Mouse (Mus musculus) limb, embryonic 11.5 days (tissue): ENCODE data around the gene Vrk2. TPM values are rescaled to one million over a fixed set of nuclear protein-coding genes. Genes with fewer than 3 reads are reported as not detected.

Experiments
- ATAC-seq: fragments of 200-750 bp; cut with Nextera tagmentation; 2 replicates; pipeline ENCODE4 v1.8.0; 2017; ENCODE audit warnings: low read depth; ENCODE audit not compliant: insufficient number of reproducible peaks, low FRiP score, low TSS enrichment
- DNase-seq: peaks from one replicate; pipeline ENCODE4 v3.0.0-alpha.2; 2015; ENCODE audit warnings: low spot score
- H3K27ac ChIP-seq: fragments of 300-500 bp; sonication (generic); replicated peaks from 2 replicates; pipeline ENCODE4 v1.5.1; 2014; ENCODE audit warnings: low read depth, mild to moderate bottlenecking, low read length
- H3K27me3 ChIP-seq: fragments of 300-500 bp; sonication (generic); 2 replicates; pipeline ENCODE4 v1.6.1; 2014; ENCODE audit warnings: mild to moderate bottlenecking, low read length, mixed read lengths; ENCODE audit not compliant: control insufficient read depth, insufficient read depth
- H3K36me3 ChIP-seq: fragments of 300-500 bp; sonication (generic); 2 replicates; pipeline ENCODE4 v1.6.1; 2014; ENCODE audit warnings: mild to moderate bottlenecking, low read length, moderate library complexity, mixed read lengths; ENCODE audit not compliant: control insufficient read depth, insufficient read depth
- H3K4me1 ChIP-seq: fragments of 300-500 bp; sonication (generic); 2 replicates; pipeline ENCODE4 v1.6.1; 2014; ENCODE audit warnings: low read length, mixed read lengths; ENCODE audit not compliant: control insufficient read depth, insufficient read depth
- H3K4me2 ChIP-seq: fragments of 300-500 bp; sonication (generic); 2 replicates; pipeline ENCODE4 v1.6.1; 2014; ENCODE audit warnings: low read depth, mild to moderate bottlenecking, moderate library complexity; ENCODE audit not compliant: severe bottlenecking
- H3K4me3 ChIP-seq: fragments of 300-500 bp; sonication (generic); 2 replicates; pipeline ENCODE4 v1.5.1; 2014; ENCODE audit warnings: low read depth, low read length
- H3K9ac ChIP-seq: fragments of 300-500 bp; sonication (generic); 2 replicates; pipeline ENCODE4 v1.6.1; 2014; ENCODE audit warnings: mild to moderate bottlenecking, low read length
- H3K9me3 ChIP-seq: fragments of 300-500 bp; sonication (generic); 2 replicates; pipeline ENCODE4 v1.6.1; 2016; ENCODE audit warnings: low read length; ENCODE audit not compliant: control insufficient read depth
- WGBS: fragments of 180-500 bp; shearing (Covaris S2); extraction: QIAGEN DNeasy Blood & Tissue Kit; methylation state at CpG from one replicate; pipeline ENCODE4 v1.1.7; 2014; 5-methylcytosine and 5-hydroxymethylcytosine counted together
- polyA plus RNA-seq: library from polyadenylated mRNA; unstranded; fragments of >200 nt; fragmentation: Nextera tagmentation; extraction: Ambion mirVana; gene quantifications from 2 replicates; pipeline ENCODE4 v1.2.1, GENCODE M21; 2014

Vrk2 gene
- polyA plus RNA-seq: 22.6 and 24.8 TPM in 2 replicates

DNA sequence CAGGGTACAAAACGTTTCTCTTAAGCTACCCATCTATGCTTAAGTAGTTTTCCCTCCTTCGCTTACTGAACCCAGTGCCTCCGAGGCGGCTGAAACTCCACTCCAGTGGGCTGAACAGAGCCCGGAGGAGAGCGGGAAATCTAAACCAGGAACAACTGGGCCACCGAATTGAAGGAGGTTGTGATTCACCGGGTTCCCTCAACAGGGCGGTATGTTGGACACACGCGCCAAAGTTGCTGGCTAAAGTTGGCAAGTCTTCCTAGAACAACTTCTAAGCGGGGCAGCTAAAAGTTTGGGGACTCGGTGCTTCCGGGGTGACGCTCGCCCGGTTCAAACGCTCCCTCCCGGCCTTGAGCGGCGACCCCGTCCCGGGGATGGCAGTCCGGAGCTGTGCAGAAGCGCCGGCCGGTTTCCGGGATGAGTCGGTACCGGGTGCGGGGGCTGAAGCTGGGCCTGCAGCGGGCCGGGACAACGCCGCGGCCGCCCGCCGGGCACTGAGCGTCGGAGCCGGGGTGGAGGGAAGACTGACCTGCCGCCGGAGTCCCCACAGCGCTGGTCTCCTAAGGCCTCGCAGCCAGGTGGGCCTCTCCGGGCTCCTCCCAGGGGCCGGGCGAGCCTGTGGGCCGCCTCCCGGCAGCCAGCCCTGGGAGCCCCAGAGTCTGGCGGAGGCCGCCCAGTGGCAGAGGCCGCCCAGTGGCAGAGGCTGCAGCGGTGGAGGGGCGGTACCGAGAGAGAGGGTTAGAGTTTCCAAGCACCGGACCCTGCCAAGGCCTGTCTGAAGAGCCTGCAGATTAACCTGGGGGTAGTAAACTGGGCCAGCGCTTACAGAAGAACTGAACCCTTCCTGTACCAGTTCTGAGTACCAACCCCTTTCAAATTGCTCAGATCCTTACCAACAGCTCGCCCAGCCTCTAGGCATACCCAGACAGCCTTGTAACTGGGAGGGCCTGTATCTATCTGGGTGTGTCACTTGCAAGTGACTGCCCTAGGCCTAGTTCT is at the start of gene Vrk2, which contains the start of gene Gm6899:
Gene Vrk2, minus strand, starts transcription at position 939 of the 999 bp plus-strand sequence.
Gene Gm6899, plus strand, starts transcription at position 181 of the 999 bp plus-strand sequence.
- peak within 1 kb of the TSS; percentile 82 for H3K4me2 ChIP-seq
- no peaks in the 10 kb centered on the region for H3K9me3 ChIP-seq
- under 1% methylated on average over 57 of the region's 60 CpGs for WGBS
- peak within 1 kb of the TSS; percentile 74 for H3K4me3 ChIP-seq
- peaks cover 2% of the 10 kb centered on the region; the same call in 1 of the 2 replicates for H3K36me3 ChIP-seq
- DNase-seq (peak; percentile 88), ATAC-seq (peak; percentile 99)
- H3K9ac ChIP-seq: peak within 1 kb of the TSS; percentile 88
- peak within 1 kb of the TSS; percentile 70 for H3K27ac ChIP-seq
- peaks cover 8% of the 10 kb centered on the region; the same call in 1 of the 2 replicates for H3K4me1 ChIP-seq
- no peaks in the 10 kb centered on the region for H3K27me3 ChIP-seq

DNA sequence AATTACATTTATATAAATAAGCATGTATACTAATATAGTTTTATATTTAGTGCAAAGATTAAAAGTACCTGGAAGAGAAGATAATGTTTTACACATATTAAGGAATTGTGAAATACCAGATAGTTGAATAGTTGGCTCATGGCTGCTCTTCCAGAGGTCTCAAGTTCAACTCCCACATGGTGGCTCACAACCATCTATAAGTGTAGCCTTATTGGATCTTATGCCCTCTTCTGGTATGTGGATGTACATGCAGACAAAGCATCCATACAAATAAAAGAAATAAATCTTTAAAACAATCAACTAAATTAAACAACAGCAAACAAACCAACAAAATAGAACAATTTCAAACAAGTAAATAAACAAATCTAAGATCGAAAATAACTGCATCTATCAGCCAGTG is 48.3 kb upstream of the Vrk2 start:
- no peak overlapping the region for H3K4me3 ChIP-seq
- no peaks in the 10 kb centered on the region for H3K4me1 ChIP-seq
- ATAC-seq (no peak), DNase-seq (no peak)
- H3K4me2 ChIP-seq: no peak overlapping the region
- H3K9ac ChIP-seq: no peak overlapping the region
- WGBS: 88% methylated on average over 1 of the region's 1 CpGs
- H3K27ac ChIP-seq: no peak overlapping the region
- H3K27me3 ChIP-seq: no peaks in the 10 kb centered on the region
- H3K9me3 ChIP-seq: no peaks in the 10 kb centered on the region
- no peaks in the 10 kb centered on the region for H3K36me3 ChIP-seq

DNA sequence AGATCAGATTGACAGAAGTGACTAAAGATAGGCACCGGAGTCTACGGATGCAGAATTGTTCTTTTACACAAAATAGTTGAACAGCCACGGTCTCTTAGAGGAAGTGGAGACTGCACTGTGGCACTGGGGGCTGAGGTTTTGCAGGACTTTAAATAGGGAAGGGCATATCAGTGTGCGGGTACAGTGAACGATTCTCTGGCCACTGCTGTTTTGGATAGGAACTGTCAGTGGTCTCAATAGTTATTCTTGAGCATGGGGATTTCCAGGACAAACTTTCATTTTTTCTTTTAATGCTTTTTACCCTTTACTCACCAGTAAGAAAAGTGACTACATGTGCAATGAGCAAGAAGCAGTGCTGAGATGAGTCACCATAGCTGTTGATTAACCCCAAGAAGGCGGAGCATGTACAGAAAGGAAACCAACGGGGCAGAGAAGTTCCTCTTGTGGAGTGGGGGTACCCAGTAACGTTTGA is 46.6 kb upstream of the Vrk2 start:
- ATAC-seq (no peak), DNase-seq (no peak)
- Histone ChIP-seq H3K27ac (no peak overlapping the region), H3K9ac (no peak overlapping the region), H3K36me3 (no peaks in the 10 kb centered on the region), H3K27me3 (no peaks in the 10 kb centered on the region), H3K9me3 (no peaks in the 10 kb centered on the region), H3K4me2 (no peak overlapping the region), H3K4me3 (no peak overlapping the region), H3K4me1 (no peaks in the 10 kb centered on the region)
- WGBS: 82% methylated on average over 8 of the region's 8 CpGs

DNA sequence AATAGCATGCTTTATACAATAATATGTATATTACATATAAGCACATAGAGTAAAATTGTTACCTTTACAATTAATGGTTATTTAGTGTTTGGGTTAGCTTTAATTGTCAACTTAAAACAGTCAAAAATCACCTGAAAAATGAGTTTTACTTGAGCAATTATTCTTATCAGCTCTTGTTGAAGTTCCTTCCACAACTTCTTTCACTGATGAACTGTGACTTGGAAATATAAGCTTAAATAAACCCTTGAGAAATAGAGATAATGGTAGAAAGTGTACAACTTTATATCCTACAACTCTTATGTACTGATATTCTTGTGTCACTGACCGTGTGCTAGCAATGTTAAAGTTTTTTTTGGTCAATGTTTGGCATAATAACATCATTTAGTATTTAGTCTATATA is 42.4 kb upstream of the Vrk2 start:
- Histone ChIP-seq H3K27ac (no peak overlapping the region), H3K9ac (no peak overlapping the region), H3K27me3 (no peaks in the 10 kb centered on the region), H3K4me2 (no peak overlapping the region), H3K4me1 (no peaks in the 10 kb centered on the region), H3K9me3 (no peaks in the 10 kb centered on the region), H3K36me3 (no peaks in the 10 kb centered on the region), H3K4me3 (no peak overlapping the region)
- no peak for ATAC-seq
- DNase-seq: no peak
- WGBS: 85% methylated on average over 1 of the region's 1 CpGs

DNA sequence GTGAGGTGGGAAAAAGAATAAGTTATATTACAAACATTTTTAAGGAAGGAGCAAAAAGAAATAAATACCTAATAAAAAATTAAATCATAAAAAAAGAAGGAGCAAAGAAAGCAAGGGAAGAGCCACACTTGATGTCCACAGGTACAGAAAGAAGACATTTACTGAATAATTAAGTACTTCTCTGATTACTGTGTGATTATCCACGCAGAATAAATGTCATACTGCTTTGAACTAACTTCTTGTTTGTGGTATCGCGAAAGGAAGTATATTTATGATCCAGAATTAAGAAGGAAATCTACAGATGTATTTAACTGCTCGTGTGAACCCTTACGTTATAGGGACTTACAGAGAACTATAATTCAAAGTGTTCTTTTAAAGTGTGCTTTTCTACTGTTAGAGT is 28.9 kb upstream of the Vrk2 start:
- Histone ChIP-seq H3K4me2 (no peak overlapping the region), H3K4me1 (no peaks in the 10 kb centered on the region), H3K27me3 (no peaks in the 10 kb centered on the region), H3K4me3 (no peak overlapping the region), H3K27ac (no peak overlapping the region), H3K36me3 (no peaks in the 10 kb centered on the region), H3K9ac (no peak overlapping the region), H3K9me3 (no peaks in the 10 kb centered on the region)
- 82% methylated on average over 5 of the region's 5 CpGs for WGBS
- no peak for DNase-seq
- ATAC-seq: no peak

DNA sequence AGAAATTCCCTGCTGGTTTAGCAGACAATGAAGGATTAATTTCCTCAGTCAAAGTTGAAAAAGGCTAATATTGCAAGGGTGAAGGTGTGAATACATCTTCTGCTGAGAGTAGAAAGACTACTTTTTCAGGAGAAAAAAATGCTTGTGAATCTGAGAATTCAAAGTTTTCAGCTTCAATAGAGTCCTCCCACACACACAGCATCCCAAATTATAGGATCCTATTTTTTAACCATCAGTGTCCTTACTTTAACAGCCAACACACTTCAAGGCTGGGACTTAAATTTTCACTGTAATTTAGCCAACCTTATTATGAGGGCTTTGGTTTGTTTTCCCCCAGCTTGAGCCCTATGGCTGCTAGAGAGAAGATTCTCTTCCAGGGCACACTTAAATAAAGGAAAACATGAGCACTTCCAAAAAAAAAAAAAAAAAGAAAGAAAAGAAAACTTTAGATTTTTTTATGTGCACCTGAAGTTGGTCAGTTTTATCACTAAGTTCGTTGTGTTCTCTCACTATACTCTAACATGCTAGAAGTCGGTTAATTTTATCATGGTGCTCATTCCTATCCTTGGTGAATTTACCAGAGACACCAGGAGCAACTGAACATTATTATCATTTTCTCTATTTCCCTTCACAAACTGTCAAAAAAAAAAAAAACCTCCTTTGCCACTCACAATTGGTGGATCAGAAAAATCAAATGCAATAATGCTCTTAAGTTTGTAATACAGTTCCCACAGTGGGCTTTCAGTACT is 24.9 kb upstream of the Vrk2 start:
- ATAC-seq (no peak), DNase-seq (no peak)
- Histone ChIP-seq H3K4me2 (no peak overlapping the region), H3K9me3 (no peaks in the 10 kb centered on the region), H3K9ac (no peak overlapping the region), H3K36me3 (no peaks in the 10 kb centered on the region), H3K27ac (no peak overlapping the region), H3K4me3 (no peak overlapping the region), H3K4me1 (no peaks in the 10 kb centered on the region), H3K27me3 (no peaks in the 10 kb centered on the region)
- WGBS: 82% methylated on average over 2 of the region's 2 CpGs

DNA sequence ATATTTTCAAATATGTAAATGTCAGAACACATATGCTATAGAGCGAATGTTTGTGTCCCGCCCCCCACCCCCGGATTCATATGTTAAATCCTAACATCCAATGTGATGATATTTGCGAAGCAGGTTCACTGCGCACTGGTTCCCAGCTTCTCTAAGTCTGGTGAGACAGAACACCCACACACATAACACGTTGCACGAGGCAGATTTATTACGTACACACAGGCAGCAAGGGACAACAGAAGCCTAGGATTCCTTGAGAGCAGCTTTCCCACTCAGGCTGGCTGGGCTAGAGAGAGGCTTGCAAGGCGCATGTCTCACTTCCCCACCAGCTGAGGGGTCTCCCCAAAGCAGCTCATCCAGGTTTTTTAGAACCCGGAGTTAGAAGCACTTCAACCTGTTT is 15.0 kb upstream of the Vrk2 start:
- WGBS: 63% methylated on average over 10 of the region's 10 CpGs
- H3K4me3 ChIP-seq: no peak overlapping the region
- DNase-seq (peak; percentile 22), ATAC-seq (no peak)
- H3K9me3 ChIP-seq: no peaks in the 10 kb centered on the region
- H3K27ac ChIP-seq: no peak overlapping the region
- no peaks in the 10 kb centered on the region for H3K36me3 ChIP-seq
- no peaks in the 10 kb centered on the region for H3K27me3 ChIP-seq
- H3K4me1 ChIP-seq: no peaks in the 10 kb centered on the region
- no peak overlapping the region for H3K4me2 ChIP-seq
- no peak overlapping the region for H3K9ac ChIP-seq

DNA sequence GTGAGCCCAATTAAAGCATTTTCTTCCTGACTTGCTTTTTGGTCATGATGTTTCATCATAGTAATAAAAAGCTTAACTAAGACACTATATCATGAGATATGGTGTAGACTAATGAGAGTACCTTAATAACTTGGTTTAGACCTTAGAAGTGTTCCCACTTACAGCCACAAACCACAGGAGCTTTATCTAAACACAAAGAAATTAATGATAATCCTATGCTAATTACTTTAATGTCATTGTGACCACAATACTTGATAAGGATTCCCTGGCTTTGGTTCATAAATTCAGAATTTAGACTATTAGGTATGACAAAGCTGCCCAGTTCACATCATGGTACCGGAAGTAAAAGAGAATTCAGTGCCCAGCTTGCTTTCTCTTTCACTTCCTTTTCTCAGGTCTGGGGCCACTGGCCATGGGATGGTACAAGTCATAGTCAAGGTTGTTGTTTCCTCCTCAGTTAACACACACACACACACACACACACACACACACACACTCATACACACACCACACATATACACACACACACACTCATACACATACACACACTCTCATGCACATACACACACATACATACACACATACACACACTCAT is 10.4 kb upstream of the Vrk2 start:
- WGBS: 93% methylated on average over 1 of the region's 1 CpGs
- no peak overlapping the region for H3K27ac ChIP-seq
- H3K9ac ChIP-seq: no peak overlapping the region
- H3K9me3 ChIP-seq: no peaks in the 10 kb centered on the region
- H3K4me1 ChIP-seq: no peaks in the 10 kb centered on the region
- DNase-seq (no peak), ATAC-seq (no peak)
- H3K4me2 ChIP-seq: no peak overlapping the region
- H3K36me3 ChIP-seq: no peaks in the 10 kb centered on the region
- H3K27me3 ChIP-seq: no peaks in the 10 kb centered on the region
- no peak overlapping the region for H3K4me3 ChIP-seq
